Mouse (Mus musculus) cerebellum, adult 18-20 months (tissue): ENCODE measurements at regions not wholly inside any gene's neighbourhood (a gene's known extent, or its start where the extent isn't known, plus 50 kb on each side); places are given as distances from the start of the nearest gene placed in this dataset.

Source experiments
- DNase-seq, 2 experiments: peaks; one replicate each; pipeline ENCODE4 v3.0.0; 2021

DNA sequence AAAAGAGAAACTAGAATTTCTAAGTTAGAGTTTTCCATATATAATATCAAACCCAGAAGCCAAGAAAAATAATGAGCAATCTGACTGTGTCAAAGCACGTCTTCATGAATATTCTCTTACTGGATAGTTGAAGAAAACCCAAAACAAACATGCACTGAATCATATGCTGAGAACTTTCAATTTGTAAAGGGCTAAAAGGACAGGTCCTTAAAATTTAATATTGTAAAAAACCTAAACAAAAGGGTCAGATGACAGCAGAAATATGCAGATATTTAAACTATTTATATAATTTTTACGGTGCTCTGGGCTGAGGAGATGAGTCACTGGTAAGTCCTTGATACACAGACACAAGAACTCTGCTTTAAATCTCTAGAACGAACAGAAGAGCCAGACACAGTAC, 356.7 kb upstream of the Runx1 start:
- no peak for DNase-seq

DNA sequence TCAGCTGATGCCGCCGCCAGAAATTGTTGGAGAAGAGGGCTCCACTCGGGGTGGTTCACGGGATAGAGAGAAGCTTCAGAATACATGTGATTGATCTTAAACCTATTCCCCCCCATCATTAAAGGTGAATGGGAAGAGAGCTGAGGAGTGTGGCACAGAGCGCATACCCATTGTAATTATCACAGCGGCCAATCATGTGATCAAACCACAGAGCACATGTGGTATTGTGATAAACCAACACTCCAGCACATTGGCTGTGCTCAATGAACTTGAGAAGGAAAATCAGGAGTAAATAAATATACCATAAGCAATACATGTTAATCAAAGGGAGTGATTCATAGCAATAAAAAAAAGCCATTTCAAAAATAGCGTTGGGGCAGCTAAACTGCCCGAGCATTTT, 355.5 kb upstream of the Runx1 start:
- DNase-seq: no peak

DNA sequence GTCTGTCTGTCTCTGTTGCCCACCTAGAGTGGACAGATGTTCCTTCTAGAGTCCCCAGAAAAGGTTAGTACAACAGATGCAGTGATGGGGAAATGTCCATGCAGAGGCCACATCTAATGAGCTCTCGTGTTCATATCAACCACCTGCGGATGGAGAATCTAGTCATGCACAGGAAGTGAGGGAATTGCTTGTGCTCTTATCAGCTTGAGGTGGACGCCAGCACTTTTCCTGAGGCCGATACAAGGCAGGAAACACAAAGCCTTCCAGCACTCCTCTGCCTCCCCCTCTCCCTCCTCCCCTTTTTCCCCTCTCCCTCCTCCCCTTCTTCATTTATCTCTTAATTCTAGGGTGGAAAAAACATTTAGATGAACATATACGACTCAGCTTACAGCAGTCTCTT, 354.3 kb upstream of the Runx1 start:
- DNase-seq: no peak

DNA sequence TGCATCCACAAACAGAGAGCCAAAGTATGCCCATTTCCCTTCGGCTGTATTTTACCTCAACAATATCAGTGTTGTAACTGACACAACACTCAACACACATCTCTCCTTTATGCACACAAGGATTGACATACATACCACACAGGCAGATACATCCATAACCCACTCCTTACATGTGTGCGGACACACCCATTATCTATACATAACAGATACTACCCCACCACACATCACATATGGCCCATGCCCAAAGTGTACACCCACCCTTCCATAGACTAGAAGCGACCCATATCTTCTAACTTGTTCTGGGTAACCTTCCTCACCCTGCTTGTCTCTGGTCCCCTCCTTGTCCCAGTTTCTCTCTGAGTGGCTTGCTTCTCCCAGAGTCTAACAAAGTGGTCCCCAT, 340.7 kb upstream of the Runx1 start:
- DNase-seq: no peak

DNA sequence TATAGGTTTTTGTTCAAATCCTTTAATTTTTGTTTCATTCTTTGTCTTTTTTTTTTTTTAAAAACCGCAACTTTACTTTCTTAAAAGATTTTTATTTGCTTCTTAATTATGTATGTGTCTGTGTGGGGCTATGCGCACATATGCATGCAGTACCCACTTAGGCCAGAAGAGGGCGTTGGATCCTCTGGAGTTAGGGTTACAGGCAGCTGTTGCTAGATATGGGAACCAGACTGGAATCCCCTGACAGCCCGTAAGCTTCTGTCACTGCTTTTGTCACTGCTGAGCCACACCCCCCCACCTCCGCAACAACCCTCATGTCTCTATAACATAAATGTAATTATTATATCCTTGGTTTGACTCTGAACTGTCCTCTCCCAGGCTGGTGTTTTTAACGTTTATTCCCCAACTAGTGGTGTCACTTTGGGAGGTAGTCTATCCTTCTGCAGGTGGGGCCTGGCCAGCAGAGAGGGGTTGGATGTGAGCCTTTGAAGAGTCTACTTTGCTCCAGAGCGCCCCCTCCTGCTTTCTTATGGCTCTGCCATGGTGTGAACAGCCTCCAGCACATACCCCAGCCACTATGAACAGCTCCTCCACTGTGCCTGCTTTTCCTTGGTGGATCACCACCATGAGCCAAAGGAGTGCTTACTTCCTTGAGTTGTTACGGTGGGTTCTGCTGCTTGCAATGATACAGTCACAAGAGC, 332.7 kb upstream of the Runx1 start:
- DNase-seq: no peak

DNA sequence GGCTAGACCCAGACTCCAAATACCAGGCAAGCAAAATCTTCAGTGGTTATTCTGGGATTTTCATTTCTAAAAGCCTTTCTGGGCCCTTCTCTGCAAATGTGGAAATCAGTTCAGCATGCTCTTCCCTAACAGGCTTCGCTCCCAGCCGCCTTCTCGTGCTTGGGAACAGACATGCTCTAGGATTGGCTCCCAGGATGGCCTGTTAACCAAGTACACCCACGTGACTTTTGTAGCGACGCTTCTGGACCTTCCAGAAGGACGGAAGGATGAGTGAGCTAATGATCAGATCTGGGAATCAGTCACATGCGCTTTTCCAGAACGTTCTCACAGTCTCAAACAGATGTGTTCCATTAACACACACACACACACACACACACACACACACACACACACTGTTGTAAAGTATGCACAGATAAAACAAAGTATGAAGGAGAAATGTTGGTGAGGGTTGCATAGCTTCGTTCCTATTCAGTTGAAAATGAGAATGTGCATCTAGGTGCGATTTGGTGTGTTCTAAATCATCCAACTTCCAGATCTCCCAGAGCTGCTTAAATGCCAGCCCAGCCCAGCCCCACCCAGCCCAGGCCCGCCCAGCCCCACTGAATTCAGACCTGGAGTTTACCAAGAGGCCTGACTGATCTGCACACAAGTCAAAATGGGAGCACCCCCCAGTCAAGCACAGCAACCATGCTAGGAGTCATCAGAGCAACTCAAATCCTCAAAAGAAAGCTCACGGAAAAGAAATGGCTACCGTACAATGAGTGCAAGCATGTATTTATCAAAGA, 327.8 kb upstream of the Runx1 start:
- no peak for DNase-seq

DNA sequence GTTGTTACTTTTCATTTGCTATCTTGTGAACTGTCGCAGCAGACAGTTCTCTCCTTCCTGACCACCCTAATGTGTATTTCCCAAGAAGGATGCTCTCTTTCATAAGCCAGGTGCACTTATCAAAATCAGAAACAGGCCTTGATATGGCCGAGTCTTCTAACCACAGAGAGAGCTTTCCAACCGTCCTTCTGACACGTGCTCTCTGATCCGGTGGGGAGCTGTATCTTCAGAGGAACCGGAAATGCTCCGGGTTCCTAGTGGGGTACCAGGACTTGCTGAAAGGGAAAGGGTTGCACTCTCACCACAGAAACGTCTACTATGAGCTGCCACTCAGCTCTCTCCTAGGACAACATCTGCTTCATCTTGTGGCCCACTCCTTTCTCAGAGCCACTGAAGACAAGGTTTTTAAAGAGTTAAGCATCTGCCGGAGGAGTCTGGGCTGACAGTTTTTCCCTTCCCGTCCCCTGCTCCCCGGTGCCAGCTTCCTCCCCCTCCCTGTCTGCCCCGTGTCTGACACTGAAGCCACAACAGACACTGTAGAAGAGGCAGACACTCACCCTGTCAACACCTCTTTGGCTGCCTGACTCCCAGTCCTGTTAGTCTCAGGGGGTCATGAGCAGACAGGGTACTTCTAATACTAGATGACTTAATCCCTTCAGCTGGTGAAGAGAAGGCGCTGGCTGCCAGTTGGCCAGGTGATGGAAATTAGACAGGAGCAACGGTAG, 327.0 kb upstream of the Runx1 start:
- no peak for DNase-seq

DNA sequence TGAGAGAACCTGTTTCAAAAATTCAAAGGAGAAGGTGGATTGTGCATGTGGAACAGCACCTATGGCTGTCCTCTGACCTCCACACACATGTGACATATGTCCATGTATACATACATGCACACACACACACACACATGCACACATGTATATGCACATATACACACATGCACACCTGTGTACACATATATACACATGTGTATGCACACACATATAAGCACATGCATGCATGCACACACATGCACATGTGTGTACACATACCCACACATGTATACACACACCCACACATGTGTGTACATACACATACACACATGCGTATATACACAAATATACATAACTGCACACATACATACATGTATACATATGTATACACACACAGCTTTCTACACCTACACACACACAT, 326.1 kb upstream of the Runx1 start:
- no peak for DNase-seq

DNA sequence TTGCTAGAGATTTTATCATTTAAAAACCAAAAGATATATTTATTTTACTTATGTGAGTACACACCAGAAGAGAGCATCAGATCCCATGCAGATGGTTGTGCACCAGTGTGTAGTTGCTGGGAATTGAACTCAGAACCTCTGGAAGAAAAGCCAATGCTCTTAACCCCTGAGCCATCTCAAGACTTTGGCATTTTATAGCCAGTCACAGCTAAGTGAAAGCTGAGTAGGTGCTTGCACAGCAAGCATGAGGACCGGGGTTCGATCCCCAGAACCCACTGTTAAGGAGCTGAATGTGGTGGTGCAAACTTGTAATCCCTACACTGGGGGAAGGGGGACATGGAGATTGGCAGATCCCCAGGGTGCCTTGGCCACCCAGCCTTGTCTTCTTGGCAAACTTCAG, 325.7 kb upstream of the Runx1 start:
- no peak for DNase-seq

DNA sequence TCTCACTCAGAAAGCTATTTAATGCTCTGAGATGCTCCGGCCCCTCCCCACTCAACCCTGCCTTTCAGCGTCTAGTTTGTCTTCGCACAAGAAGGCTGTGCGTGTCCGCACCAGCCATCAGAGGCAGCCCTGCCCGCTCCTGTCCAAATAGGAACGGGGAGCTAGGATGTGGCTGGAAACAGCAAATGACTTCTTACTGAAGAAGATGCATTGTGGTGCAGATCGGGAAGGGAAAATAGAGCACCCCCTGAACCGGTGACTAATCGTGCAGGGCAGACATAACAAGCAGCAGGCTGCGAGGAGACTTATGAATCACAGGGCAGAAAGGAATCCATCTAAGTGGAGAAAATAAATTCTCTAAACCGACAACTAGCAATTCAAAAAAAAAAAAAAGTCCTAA, 324.5 kb upstream of the Runx1 start:
- no peak for DNase-seq

DNA sequence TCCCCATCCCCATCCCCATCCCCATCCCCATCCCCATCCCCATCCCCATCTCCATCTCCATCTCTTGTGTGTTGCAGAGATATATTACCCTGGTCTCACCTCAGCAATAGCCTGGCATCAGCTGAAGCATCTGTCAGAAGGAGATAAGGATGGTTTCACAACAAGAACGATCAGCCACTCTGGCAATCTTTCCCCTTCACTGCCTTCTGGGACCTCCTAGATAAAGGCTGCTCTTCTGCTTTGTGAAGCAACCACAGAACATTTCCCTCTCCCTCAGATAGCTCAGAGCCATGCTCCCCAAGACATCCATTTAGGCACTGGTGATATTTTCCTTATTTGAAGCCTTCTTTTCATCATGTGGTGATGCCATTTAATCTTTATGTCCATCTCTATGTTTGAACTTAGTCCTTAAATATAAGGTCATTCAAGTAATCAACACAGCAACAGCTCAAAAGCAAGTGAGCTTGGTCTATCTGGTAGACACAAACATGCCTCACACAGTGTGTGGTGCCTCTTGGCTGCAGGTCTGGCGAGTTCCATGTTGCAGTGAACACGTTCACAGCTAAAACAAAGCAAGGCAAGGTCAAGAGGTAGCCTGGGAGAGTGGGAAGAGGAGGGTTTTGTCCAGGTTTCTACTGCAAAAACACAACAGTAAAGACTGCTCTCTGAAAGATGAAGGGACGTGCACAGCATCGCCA, 321.7 kb upstream of the Runx1 start:
- DNase-seq: no peak

DNA sequence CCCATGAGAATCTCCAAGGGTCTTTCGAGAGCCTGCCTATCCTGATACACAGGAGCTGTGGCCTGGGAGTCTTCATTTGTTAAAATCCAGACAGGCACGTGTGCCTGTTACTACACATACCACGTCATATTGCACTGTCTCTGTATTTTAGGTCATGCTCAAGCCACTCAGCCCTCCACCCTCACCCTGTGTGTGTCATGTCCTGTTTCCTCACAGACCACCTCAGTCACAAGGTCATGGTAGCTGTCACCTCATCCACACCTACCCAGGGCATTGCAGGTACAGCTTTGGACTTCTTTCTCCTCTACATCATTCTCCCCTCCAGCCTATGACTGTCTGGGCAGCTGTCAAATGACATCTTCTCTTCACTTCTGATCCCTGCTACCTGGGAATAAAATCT, 320.9 kb upstream of the Runx1 start:
- no peak for DNase-seq

DNA sequence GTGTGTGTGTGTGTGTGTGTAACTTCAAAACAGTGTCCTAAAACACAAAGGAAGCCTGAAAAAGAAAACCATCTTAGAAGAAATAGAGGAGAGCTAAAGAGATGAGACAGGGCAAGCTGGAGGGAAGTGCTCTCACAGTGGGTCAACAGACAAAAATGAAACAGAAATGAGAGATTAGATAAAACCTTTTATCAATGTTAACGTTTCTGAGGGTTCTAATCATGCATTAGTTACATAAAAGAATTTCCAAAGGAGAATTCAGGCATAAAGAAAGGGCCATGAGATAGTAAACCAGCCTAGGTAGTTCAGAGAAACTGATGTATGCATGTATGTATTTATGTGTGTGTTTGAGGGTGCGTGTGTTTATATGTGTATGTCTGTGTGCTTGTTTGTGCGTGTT, 319.7 kb upstream of the Runx1 start:
- no peak for DNase-seq

DNA sequence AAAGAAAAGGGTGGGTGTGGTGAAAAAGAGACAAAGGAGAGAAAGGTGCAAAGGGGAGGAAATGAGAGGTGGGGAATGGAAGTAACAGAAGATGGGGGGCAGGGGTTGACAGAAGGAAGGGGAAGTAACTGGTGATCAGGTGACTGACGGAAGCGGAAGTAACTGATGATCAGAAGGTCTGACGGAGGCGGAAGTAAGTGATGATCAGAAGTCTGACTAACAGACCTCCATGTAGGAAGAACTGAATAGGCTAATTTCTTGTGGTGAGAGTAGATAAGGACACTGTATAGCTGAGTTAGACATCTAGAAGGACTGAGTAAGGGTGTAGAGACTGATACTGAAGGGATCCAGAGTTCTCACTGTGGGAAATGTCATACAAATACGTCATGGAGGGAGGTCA, 318.1 kb upstream of the Runx1 start:
- no peak for DNase-seq

DNA sequence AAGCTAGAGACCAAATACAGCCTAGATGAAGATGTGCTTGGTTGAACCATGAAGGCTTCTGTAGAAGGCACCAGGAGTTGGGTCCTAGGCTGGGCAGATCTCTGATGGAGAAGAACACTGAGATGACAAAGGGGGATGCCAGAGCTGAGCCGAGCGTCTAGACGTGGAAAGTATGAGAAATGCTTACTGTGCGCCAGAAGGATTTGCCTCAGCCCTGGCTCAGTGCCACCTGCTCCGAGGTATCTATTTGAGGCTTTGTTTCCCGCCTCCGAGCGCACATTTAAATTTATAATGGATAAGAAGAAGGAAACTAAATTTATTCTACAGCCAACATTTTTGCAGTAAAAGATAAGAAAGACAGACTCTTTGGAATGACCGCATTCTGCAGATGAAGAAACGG, 317.2 kb upstream of the Runx1 start:
- no peak for DNase-seq

DNA sequence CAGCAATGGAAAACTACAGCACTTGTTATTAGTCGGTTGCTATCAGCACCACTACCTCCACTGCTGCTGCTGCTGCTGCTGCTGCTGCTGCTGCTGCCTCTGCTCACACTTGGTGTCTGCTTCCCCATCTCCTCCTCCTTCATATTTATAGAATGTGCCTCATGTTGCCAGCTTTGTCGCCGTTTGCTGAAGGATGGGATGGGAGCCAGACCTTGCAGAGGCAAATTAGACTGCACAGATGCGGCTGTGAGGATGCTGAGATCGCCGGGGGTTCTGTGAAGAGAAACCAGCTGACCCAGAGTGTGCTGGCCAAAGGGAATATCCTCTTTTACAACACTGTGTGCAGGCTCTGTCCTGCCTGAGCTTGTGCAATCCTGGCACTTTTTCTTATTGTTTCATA, 316.0 kb upstream of the Runx1 start:
- DNase-seq: no peak

DNA sequence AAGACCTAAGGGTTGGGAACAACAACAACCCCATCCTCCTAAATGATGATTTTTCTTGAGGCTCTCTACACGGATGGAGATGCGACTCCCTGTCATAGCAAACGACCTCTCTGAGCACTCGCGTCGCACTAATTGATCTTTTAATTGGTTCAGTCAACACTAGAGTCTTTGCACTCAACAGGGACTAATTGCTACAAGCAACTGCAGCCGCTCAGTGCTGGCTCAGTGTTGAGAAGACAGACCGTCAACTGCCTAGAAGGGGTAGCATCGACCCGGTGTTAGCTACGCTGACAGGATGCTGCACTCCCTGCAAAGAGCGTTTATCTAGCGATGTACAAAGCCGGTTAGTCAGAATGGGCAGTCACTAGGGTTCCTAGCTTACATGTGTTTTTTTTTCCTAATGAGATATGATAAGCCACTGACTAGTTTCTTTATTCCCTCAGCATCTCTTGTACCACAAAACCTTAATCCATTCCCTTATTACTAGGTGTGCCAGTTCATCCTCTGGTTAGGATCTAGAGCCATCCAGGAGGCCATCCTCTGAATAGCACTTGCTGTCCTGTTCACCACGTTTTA, 314.7 kb upstream of the Runx1 start:
- no peak for DNase-seq

DNA sequence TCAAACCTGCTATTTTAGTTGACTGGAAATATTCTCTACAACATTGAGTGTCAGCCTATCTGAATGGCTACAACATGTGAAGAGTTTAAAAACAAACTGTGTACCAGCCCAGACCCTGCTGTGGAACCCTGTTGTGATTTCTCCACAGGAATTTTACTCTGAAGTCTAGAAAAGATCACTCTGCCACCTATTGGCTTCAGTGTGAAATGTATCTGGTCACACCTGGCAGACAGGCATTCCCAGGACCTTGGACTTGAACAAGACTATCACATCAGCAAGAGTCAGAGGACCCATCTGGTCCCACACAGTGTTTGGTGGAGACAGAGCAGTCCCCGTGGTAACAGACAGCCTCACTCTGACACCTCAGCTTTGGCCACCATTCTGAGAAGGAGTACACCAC, 311.3 kb upstream of the Runx1 start:
- DNase-seq: no peak

DNA sequence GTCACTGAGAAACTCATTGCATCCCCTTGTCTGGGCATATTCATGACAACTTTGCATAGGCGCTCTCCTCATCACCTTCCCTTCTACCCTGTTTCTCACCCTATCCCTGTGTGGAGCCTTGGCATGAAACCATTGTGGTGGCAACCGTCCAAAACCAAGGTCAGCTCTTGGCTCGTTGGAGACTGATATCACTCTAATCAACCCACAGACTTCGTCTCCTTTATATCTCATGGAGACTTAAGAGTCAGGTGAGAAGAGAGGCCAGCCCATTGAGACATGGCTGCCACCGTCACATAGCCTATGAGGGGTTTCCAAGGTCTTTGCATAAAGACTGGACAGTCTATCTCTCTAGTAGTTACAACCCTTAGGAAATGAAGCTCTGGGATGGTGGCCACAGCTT, 305.5 kb upstream of the Runx1 start:
- DNase-seq: no peak

DNA sequence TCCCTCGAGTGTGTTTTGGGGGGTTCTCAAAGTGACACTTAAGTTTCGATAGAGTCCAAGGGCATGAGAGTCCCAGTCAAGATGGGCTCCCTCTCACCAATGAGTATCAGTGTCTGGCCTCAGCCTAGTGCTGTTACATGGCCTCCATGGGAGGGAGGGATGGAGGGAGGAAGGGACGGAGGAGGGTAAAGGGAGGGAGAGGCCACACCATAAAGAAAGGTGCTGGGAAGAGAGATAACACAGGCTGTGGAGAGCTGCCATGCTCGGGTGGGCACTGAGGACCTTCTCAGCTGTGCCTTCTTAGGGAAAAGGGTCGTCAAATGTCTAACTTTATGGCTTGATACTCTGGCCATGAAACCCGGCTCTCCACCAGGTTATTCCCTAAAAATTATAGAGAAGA, 304.7 kb upstream of the Runx1 start:
- DNase-seq: no peak

DNA sequence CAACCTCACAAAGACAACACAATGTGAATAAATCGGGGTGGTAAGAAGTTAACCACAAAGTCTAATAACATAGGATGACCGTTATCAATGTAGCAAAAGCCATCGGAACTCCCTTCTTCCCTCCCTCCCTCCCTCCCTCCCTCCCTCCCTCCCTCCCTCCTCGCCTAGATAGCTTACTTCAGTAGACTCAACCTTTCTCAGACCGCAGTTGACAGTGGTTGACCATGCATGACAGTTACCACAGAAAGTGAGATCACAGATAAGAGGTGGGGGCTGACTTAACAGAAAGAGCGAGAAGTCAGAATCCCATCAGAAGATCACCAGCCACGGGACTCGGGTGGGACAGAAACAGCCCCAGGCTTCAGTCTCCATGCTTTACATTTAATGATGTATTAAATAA, 297.8 kb upstream of the Runx1 start:
- no peak for DNase-seq

DNA sequence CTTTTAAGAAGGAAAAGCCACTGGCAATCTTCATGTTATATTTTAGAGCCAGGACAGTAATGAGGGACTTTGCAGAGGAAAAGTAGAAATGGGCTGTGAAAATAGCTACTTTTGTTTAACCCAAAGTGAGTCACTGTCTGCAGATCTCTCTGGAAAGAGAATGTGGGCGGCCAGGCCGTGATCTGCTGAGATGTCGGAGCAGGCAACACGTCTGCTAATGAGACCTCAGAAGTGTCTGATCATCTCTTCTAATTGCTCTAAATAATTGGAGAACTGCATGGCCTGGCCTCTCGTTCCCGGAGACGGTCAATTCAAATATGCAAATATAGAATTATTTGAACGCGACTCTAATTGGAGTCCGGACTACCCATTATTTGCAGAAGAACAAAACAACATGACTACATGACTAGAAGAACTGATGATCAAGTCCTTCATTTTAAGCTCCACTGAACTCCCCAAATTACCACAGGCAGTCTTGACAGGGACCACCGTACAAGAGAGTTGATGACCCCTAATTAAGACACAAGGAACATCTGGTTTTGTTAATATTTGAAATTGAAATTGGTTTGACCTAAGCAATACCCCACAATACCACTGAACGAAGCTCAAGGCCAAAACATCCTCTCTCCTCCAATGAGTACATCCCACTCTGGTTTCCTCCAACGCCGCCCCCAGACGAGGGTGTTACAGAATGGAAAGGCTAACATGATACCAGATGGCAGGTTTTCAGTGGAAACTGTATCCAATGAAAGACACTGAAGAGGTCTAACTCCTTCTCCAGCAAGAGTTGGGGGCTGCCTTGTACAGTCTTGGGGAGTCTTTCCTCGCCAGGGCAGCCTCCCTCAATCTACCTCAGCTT, 290.4 kb upstream of the Runx1 start:
- DNase-seq: no peak
